Mouse (Mus musculus) gastrocnemius, postnatal 25 days (tissue): Measurements from ENCODE around the gene Lamc3. TPM values are rescaled to one million over a fixed set of nuclear protein-coding genes. Genes with fewer than 3 reads are reported as not detected.
"Not testable (repeated sequence)": the region's sequence is repeated elsewhere in the genome, so short reads cannot be mapped to it uniquely, and the experiment has no call there.

ENCODE experiments used
- DNase-seq: peaks from one replicate; pipeline ENCODE4 v3.0.0; 2022
- total RNA-seq, 2 experiments: library from RNA; stranded (reverse); gene quantifications; 1 replicate in 1 of 2; 2 replicates in 1 of 2; pipeline ENCODE4 v1.2.3; 2021

The Lamc3 gene
- total RNA-seq, 2 experiments from 2014 or later = 0.29 to 0.79 TPM

DNA sequence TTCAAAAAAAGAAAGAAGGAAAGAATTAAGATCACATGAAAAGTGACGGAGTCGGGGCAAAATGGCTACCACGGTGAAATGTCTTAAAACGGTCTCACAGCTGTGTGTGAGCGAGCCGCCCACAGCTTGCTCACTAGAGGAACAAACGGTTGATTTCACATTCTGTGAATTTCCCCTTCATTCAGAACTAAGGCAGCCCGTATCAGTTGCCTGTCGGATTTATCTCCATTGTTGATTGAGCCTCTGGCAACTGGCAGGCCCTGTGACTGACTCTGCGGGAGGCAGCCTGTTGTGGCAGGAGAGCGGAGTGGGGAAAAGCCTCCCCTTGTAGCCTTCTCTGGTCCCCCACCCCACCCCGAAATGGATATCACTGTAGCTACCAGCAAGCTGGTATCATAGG lies 10.6 kb upstream of the Lamc3 start:
- DNase-seq = no peak

DNA sequence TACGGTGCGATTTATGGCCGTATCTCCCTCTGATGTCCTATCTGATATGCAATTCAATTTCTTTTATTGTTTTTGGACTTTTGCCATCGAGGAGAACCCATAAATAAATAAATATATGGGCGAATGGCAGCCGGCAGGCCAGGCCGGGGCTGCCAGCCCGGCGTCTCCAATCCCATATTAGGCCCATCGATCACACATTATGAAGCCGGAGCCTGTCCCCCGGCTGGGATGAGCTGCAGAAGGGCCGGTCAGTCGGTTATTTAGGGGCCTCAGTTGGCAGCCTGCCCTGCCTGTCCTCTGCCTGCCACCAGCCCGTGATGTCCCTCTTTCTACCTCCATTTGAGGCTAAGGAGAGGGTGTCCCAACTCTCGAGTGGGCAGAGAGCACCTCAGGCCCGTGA lies 8.5 kb upstream of the Lamc3 start:
- no peak for DNase-seq

DNA sequence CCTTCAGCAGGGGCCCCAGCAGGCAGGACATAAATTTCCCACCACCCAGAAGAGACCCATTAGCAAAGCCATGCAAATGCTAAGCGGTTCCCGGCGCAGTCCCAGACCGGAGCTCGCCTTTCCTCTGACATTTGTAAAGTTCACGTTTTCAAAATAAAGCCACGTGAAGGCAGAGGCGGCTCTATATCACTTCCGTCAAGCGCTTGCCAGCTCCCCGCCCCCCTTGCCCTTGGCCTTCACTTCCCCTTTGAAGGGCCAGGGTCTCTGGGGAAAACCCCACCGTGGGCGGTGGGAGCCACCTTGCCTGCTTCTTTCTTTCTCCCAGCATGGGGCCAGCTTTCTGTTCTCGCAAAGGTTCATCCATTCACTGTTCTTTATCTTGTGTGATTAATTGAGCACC lies 6.2 kb upstream of the Lamc3 start:
- no peak for DNase-seq

DNA sequence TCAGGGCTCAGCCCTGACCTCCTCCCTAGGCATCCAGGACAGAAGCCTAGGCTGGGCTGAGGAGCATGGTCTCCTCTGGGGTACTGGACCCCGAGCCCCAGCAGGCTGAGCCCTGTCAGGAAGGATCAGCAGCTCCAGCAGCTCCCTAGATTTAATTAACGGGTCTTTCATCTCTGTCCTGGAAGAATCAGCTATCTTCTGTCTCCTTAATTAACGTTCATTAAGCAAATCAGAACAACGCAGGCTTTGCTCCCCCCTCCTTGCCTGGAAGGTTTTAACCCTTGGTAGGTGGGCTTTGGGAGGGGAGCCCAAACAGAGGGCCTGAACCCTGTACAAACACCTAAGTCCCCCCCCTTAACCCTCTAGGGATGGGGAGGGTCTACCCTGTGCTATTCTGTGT lies 4.0 kb upstream of the Lamc3 start:
- no peak for DNase-seq

DNA sequence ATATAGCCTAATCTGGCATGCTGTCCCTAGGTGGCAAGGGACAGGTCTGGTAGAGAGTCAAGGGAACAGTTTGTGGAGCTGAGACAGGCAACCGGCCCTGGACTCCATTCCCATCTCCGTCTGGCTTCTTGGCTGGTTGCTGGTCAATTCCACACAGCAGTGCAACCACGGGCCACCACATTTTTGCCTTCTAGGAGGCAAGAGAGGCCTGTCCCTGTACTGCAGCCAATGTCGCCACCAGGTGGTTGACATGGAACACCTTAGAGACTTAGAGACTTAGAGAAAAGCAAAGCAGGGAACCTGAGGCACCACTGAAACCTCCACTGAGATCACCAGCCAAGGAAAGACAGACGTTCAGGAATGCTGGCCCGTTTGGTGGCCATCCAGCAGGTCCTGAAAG lies 2.3 kb upstream of the Lamc3 start:
- peak; percentile 22 for DNase-seq

DNA sequence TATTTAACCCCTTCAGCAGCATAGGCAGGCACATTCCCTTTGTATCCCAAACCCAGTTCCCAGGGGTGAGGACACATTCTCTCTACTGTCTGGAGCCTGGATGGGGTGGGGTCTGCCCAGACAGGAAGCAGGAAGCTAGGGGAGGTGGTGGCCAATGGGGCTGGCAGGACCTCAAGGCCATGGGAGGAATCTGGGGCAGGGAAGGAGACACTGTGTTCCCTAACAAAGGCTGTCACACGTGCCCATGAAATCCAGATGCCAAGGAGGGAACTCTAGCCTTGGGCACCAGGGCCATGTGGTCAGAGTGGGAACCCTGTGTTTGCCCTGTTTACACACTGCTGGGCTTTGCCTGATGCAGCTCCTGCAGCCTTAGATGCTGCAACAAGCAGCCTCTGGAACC lies 1.8 kb downstream of the Lamc3 start:
- no peak for DNase-seq

DNA sequence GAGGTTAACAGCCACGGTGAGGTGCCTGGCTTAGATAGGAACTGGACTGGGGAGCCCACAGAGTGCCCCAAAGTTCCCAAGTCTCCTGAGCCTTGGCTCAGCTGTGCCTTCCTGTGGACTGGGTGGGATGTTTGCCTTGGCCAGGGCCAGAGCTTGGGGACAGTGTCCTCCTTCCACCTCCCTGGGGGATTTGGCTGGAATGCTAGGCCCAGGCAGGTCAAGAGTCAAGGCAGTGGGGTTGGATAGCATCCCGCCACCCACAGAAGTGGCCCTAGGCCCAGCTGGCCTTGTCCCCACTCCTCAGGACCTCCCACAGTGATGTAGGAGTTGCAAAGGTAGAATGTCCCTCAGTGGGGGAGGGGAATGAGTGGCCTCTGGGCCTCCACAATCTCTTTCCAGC lies 4.1 kb downstream of the Lamc3 start:
- no peak for DNase-seq

DNA sequence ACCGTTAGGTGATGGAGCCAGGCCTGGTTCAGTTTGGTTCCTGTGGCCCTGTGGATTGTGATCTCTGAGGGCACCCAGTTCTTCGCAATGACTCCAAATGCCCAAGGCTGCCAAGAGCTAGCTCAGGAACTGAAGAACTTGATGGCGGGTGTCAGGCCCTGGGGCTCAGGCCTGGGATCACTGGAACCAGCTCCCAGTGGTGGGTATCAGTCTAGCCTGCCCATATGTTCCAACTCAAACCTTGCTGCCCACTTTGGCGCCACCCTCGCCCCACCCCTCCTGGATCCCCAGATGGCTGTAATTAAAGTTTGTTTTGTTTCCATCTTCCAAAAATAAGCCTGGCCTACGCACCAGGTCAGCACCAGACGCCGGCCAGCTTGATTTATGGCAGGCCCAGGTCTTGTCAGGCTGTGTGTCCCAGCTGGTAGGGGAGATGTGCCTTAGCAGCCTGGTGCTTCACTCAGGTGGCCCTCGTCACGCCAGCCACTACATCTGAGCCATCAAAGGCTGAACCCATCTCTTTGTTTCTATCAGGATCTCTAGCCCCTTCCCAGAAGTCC lies 6.1 kb downstream of the Lamc3 start:
- peak; percentile 70 for DNase-seq

DNA sequence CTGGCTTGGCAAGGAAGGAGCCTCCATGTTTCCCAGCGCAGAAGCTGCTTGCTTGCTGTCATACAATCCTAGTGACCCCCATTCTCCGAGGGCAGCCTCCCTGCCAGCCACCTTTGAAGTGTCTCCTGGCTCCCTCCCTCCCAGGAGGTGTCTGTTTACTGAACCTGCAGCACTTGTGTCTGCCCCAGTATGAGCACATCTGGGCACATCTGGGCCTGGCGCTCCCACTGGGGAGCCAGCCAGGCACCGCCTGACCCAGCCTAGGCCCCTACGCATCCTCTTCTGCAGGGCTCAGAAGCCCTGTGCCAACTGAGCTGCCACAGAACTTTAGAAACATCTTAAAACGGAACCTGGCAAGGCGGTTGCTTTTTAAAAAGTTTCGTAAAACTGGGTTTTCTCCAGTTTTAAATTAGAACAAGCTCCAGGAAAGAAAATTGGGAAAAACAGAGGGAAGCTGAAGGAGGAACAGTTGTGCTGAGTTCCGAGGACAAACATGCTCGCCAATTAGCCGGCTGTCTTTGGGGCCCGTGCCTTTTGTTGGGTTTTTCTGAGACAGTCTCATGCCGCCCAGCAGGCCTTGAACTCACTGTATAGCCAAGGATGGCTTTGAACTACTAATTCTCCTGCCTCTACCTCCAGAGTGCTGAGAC lies 7.3 kb downstream of the Lamc3 start:
- DNase-seq = peak; percentile 66

DNA sequence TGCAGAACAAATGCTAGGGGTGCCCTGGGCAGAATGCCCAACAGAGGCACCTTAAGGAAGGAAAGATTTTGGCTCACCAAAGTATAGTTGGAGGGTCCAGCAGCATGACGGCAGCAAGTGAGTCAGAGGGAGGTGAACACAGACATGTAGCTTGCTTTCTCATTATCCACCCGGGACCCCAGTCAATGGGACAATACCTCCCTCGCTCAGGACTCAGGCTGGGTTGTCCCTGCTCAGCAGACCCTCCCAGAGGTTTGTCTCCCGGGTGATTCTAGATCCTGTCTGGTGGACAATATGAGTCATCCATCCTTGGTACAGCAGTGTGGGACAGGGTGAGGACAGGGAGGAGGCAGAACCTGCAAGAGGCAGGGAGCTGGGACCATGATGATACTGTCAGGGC lies 13.8 kb downstream of the Lamc3 start:
- no peak for DNase-seq

DNA sequence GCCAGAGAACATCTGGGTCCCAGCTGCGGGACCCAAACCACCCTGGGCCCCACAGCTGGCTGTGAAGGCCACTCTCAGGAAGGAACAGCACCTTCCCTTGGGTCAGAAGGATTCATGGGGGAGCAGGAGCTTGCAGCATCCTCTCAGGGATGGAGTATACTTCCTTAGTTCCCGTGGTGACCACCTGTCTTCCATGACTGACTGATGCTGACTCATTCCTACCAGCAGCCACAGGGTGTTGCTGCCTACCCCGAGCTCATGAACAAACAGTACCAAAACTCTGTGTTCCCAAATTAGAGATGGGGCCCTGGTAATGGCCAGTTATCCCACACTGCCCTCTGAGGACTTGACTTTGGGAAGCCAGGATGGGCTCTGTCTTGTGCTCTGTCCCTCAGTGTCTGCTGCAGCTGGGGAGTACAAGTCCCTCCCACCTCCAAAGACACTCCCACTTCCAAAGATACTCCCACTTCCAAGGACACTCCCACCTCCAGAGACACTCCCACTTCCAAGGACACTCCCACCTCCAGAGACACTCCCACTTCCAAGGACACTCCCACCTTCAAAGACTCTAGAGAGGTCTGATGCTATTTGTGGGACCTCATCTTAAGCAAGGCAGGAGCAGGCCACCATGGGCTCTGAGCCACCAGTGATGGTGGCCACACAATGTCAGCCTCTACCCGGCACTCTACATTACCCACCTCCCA lies 14.7 kb downstream of the Lamc3 start:
- no peak for DNase-seq

DNA sequence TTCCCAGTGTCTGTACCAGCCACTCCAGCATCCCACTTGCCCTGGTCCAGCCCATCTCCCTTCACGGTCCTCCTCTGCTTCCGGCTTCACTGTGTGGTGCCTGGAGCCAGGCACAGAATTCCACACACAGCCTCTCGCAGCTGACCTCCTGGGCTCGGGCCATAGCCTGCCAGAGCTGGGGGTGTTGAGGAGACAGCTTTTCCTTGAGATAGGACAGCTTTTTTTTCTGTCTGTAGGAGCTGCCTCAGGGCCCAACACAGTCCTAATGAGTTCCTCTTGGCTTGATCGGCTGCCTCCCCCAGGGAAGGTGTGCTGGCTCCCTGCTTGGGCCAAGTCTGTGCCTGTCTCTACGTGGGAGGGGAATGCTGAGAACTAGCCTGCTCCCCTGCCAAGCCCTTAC lies 17.0 kb downstream of the Lamc3 start:
- no peak for DNase-seq

DNA sequence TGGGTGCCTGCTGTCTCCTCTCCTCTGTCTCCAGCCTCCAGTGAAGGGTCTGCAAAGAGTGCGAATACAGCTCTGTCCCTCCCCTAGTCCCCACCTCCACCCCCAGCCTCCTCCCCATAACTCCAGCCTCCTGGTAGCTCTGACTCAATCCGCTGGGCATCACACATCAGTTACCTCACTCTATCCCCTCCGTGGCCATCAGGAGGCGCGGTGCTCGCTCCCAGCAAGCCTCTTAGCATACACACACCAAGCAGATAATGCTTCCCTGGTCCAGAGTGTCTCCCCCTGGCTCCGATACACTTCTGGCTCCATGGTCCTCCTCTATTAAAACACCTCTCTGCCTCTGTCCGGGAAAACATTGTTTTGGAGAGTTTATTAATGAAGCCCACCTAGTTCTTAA lies 17.5 kb downstream of the Lamc3 start:
- no peak for DNase-seq

DNA sequence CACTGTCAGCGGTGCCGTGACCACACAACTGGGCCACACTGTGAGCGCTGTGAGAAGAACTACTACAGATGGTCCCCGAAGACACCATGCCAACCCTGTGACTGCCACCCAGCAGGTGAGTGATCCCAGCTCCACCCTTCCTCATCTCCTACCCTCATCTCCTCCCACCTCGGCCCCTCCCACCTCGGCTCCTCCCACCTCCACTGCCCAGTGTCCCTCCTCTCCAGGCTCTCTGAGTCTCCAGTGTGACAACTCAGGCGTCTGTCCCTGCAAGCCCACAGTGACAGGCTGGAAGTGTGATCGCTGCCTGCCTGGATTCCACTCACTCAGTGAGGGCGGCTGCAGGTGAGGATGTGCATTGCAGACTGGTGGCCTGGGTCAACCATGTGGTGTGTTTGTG lies 18.6 kb downstream of the Lamc3 start:
- no peak for DNase-seq

DNA sequence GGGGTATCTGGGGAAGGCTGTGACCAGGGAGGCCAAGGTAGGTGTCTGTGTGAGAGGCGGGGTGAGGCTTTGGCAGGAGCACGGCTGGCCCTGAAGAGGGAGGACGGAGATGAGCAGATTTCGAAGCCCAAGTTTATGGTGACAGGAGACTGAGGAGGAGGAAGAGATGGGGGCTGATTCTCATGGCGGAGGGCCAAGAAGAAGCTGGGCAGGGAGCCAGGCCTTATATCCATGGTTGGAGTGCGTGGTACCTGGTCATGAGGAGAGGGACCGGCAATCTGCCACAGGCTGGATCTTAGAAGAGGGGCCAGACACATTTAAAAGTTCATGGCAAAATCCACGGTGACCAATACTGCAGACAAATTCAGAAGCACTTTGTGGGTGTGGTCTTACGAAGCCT lies 19.3 kb downstream of the Lamc3 start:
- no peak for DNase-seq

DNA sequence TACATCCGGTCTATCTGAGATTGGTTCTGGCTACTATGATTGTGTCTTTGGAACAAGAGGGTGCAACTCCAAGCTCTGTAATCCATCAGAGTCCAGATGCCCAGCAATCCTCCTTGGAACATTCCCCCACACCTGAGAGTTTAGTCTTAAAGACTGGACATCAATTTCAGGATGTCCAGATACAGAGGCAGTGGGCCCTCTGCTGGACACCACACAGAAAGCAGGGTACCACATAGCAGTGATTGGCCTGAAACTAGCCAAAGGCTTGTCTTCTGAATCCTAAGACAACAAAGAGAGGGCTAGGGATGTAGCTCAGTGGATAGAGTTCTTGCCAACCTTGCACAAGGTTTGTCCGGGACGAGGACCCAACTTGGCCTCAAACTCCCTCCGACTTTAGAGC lies 25.5 kb downstream of the Lamc3 start:
- DNase-seq = no peak

DNA sequence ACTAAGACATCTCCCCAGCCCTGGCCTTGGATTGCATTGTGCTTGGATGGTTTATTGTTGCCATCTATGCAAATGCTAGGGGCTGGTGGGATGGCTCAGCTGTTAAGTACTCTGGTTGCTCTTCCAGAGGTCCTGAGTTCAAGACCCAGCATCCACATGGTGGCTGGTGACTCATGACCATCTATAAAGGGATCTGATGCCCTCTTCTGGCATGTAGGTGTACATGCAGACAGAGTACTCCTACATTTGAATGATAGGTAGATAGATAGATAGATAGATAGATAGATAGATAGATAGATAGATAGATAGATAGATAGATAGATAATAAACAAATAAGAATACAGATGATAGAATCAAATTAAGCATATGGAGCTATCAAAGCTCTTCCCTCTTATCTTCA lies 27.1 kb downstream of the Lamc3 start:
- not testable (repeated sequence) for DNase-seq

DNA sequence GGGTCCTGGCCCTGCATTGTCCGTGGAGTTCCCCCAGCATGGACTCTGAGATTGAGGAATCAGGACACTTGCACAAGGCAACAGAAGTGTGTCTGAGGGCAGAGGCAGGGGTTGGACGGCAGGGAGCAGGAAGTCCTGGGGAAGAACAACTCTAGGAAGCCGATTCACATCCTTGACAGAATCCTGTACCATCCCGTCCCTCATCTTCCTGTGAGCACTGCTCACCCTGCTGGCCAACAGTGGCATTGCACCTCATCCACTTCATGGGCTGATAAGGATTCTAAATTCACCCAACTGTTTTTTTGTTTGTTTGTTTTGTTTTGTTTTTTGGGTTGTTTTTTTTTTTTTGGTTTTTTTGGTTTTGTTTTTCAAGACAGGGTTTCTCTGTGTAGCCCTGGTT lies 28.0 kb downstream of the Lamc3 start:
- peak; percentile 38 for DNase-seq

DNA sequence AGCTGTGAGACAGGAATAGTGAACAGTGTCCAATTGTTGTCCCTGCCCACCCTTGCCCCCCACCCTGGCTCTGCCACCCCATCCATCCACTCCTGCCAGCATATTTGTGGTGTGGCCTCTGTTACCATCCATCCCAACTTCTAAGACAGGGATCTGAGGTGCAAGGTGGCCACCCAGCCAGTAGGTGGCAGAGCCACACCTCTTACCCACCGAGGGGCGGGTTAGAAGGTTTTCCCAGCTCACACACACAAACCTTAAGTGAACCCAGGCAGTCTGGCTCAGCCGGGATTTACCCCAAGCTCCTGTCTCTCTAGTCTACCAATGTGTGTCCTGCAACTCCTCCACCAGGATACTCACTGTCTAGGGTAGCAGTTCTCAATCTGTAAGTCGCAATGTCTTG lies 30.5 kb downstream of the Lamc3 start:
- DNase-seq = no peak

DNA sequence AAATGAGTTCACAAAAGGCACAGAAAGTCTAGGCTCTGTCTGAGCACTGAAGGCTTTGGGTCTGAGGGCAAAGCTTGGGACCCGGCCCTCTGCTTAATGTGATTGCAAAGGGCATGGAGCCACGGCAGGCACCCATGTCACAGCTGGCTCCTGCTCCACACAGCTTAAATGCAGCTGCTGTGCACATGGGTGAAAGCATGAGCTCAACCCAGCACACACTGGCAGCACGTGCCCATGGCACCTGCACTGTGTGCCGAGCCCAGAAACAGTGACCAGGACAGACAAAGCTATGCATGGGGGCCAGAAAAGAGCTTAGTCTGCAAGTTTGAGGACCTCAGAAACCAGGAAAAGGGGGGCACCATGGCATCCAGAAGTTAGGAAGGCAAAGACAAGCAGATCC lies 36.6 kb downstream of the Lamc3 start:
- no peak for DNase-seq

DNA sequence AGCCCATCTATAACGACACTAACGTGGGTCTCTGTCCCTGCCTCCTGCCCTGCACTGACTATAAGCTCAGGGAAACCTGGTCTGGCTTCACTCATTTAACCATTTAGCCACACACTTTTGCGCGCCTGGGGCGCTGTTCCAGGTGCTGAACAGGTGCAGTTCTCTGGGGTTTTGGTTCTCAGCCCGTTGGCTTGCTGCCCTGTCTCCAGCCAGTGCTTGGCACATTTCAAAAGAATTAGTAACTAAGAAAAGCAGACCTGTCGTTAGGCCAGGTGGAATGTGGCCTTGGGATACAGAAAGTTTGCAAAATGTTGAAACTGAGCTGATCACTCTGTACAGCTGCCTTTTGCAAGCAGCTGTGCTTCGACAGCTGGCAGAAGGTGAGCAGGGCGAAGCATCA lies 37.7 kb downstream of the Lamc3 start:
- no peak for DNase-seq

DNA sequence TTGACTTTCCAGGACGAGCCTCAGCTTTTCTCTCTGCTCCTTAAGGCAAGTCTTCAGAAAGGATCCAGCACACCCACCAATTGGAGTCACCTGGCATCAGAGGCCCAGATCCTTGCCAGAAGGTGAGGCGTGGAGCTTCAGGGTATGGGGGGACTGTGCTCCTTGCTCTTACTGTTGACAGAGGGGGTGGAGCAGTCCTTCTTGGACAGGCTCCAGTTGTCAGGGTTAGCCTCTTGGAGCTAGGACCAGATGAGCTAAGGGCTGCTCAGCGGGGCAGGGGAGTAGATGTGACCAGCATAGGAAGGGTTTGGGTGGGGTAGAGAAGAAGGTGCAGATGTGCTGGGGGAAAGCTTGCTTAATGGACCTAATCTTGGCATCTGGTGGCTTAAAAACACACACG lies 38.8 kb downstream of the Lamc3 start:
- DNase-seq = no peak

DNA sequence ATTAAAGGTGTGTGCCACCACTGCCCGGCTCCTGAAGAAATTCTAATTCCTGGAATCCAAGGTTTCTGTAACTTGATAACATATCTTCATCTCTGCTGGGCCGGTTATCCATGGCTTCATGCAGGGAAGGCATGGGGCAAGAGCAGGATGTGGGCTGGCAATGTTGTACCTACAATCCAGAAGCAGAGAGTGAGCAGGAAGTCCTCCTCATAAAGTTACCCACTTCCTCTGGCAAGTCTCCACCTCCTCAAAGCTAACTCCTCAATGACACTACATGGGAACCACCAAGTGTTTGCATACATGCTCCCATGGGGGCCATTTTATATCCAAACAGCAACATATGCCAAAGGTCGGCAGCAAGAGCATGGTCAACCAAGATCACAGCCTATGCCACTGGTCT lies 42.6 kb downstream of the Lamc3 start:
- DNase-seq = no peak

DNA sequence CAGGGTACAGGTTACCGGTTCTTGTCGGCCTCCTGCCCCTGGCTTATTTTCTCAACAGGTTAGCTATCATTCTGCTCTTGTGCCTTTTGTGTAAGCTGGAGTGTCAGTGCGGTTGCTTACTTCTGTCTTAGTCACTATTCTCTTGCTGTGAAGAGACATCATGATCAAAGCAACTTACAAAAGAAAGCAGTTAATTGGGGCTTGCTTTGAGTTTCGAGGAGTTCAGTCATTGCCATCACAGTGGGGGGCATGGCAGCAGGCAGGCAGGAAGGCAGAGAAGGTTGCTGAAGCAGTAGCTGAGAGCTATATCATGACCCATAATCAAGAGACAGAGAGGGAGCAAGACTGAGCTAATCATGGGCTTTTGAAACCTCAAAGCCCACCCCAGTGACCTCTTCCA lies 47.5 kb downstream of the Lamc3 start:
- no peak for DNase-seq
